Mouse (Mus musculus): Measurements from ENCODE around the gene Sparc.
A peak's percentile ranks its signal among the peaks of the same experiment; 100 is the strongest.

Gene Sparc

GRCm38 (mm10) chr11:55405601-55406469 is 17.1 kb downstream of the Sparc start:
- no peak for DNase-seq (ENCODE audit: low read depth, low spot score)

GRCm38 (mm10) chr11:55404659-55405457 is 18.1 kb downstream of the Sparc start:
- peak; percentile 33 for DNase-seq (ENCODE audit: low read depth, low spot score)

DNA sequence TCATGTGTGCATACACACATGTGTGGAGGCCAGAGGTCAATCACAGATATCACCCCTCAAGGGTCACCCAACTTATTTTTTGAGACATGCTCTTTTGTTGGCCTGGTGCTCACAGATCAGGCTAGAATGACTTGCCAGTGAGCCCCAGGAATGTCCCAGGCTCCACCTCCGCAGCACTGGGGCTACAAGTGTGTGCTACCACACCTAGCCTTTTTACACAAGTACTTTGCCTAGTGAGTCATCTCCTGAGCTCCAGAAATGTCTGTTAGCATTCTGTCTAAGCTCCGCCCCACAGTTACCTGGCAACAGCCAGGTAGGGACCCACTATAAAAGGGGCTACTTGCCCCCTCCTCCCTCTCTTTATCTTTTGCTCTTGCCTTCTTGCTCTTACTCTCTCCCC is 22.1 kb downstream of the Sparc start:
- no peak for DNase-seq (ENCODE audit: low read depth, low spot score)

GRCm38 (mm10) chr11:55398371-55398770 is 24.6 kb downstream of the Sparc start:
- no peak for DNase-seq (ENCODE audit: low read depth, low spot score)

GRCm38 (mm10) chr11:55397441-55397840 is 25.5 kb downstream of the Sparc start:
- no peak for DNase-seq (ENCODE audit: low read depth, low spot score)

DNA sequence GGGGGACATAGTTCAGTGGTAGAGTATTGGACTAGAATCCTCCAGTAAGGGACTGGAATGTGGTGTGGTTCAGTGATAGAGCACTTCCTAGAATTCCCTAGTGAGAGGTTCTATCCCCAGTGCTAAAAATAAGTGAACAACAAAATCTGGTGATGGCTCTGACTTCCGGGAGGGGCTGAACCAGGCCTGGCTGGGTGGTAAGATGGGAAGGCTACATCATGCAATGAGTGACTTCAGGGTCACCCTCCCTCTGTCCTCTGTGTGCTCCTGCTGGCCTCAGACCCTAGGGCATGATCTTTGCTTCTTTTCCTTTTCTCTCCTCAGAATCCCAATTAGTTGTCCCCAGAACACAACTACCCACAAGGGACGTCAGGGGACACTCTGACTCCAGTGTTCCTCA is 25.9 kb downstream of the Sparc start:
- no peak for DNase-seq (ENCODE audit: low read depth, low spot score)

DNA sequence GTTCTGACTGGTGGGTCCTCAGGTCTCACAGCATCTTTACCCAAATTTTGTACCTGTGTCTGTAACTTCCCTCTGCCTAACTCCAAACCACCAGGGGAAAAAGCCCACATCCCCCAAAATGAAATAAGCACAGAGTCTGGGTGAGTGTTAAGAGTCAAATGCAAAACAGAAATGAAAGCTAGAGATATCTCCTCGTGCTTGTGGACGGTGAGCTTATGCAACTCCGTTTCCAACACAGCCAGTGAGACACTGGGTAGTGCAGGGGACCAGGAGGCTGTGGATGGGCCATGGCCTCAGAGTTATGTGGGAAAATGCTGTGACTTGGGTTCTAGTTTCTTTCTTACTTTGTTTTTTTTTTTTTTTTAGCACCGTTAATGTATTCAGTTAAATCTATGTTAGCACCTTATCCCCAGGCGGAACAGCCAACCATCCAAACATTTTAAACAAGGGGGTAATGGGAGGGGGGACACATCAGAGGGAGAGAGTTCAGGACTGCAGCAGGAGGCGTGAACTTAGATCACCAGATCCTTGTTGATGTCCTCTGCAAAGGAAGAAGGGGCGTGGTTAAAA is 27.8 kb downstream of the Sparc start:
- no peak for DNase-seq (ENCODE audit: low read depth, low spot score)

GRCm38 (mm10) chr11:55394592-55394991 is 28.4 kb downstream of the Sparc start:
- no peak for DNase-seq (ENCODE audit: low read depth, low spot score)

DNA sequence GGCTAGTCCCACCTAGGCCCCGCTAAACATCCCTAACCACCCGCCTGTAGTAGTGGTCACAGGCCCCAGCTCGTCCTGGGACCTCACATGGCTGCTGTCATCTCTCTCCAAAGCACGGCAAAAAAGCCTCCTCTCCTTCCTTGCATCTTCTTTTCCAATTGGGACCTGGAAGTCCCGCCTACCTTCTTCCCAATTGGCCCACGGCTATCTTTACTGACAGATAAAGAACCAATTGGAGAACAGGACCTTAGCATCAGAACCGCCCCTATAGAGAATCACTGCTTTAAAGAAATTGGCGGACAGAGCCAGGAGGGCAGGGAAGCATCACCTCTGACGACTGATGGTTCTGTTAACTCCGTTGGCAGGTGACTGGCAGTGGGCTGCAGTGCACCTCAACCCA is 30.5 kb downstream of the Sparc start:
- DNase-seq (ENCODE audit: low read depth, low spot score), result peak; percentile 93

GRCm38 (mm10) chr11:55389778-55390177 is 33.2 kb downstream of the Sparc start:
- peak; percentile 86 for DNase-seq (ENCODE audit: low read depth, low spot score)

GRCm38 (mm10) chr11:55387576-55387975 is 35.4 kb downstream of the Sparc start:
- DNase-seq (ENCODE audit: low read depth, low spot score), result peak; percentile 97

- DNase-seq (ENCODE audit: low read depth, low spot score), result peak; percentile 92
These were observed 36.4 kb downstream of the Sparc start for GRCm38 (mm10) chr11:55386424-55387063.

DNA sequence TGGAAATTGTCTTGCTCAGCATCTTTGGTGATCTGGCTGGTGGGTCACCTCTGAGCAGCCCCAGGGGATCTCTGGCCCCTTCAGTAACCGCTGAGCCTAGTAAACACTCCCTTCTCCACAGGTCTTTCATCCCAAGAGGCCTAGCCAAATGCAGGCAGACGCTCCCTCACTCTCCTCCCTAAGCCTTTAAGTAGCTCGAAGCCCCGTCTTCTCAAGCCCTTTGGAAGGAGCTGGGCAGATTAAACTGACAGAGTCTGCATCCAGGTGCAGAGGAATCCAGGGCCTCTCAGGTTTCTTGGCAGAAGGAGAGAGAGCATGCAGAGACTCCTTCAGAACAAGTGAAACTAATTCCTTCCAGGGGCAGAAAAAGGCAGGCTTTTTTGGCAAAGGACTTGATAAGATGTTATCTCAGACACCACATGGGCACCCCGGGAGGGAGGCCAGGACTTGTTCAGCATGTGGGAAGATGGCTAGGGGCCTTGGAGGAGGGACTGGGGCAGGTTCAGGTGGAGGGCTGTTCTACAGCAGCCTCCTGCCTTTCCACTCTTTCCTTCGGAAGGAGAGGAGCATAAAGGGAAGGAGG is 39.4 kb downstream of the Sparc start:
- DNase-seq (ENCODE audit: low read depth, low spot score), result no peak

DNA sequence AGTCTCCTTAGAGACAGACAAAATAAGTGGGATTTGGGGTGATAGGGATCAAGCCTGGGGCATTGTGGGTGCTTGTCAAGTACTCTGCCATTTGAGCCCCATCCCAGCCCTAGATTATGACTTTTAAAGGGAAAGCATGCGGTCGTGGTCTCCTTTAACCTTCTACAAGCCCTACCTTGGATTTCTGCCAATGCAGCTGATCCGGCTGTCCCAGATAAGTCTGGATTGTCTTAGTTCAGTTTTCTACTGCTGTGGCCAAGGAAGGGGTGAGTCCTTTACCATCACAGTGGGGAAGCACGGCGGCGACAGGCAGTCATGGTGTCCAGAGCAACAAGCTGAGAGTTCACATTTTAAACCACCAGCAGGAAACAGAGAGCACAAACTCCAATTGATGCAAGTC is 42.1 kb downstream of the Sparc start:
- DNase-seq (ENCODE audit: low read depth, low spot score), result no peak

GRCm38 (mm10) chr11:55378371-55378770 is 44.6 kb downstream of the Sparc start:
- DNase-seq (ENCODE audit: low read depth, low spot score), result no peak

DNA sequence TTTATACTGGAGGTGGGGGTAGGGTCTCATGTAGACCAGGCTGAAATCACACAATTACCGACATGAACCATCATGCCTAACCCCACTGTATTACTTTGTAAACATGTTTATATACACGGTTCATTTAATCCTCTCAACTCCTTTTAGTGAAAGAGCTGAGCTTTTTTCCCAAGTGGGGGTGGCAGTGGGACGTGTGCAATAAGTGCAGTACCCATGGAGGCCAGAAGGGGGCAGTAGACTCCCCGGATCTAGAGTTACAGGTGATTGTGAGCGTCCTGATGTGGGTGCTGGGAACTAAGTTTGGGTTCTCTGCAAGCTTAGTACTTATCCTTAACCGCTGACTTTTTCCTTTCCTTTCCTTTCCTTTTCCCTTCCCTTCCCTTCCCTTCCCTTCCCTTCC is 49.1 kb downstream of the Sparc start:
- peak; percentile 78 for DNase-seq (ENCODE audit: low read depth, low spot score)

DNA sequence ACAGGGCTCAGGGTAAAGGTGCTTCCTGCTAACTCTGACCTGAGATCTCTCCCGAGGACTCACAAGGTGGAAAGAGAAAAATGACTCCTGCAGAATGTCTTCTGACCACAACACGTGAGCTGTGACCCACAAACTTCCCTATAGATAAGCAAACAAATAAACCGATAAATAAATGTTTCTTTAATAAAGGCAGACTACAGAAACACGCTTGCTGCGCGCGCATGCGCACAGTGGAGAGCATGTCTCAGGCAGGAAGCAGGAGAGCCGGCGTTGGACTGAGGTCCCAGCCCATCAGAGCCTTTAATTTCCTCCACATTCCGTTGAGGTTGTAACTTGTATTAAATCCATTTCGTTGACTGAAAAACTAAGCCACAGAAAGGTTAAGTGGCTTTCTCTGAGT is 49.6 kb downstream of the Sparc start:
- peak; percentile 56 for DNase-seq (ENCODE audit: low read depth, low spot score)

- no peak for DNase-seq (ENCODE audit: low read depth, low spot score)
These were observed 51.0 kb downstream of the Sparc start for GRCm38 (mm10) chr11:55372001-55372400.

GRCm38 (mm10) chr11:55369093-55369471 is 53.9 kb downstream of the Sparc start:
- DNase-seq (ENCODE audit: low read depth, low spot score), result no peak

- DNase-seq (ENCODE audit: low read depth, low spot score), result no peak
These were observed 54.4 kb downstream of the Sparc start for GRCm38 (mm10) chr11:55368388-55369092.

GRCm38 (mm10) chr11:55367783-55368182 is 55.2 kb downstream of the Sparc start:
- no peak for DNase-seq (ENCODE audit: low read depth, low spot score)
